ENCODE assay signal across 37 mouse cellular contexts in genomic region chr2:140898408-140898985, GRCm38 (mm10).
A peak's percentile ranks its signal among the peaks of the same experiment; 100 is the strongest.
DNase-seq lines count a peak whose midpoint lies in the region; ATAC-seq and TF ChIP-seq lines count a peak whose summit lies in the region.
"Had no signal": no experiment of that assay in that cellular context is flagged by ENCODE, and none has a peak within 500 bp of the region (broad histone marks: within the 10 kb centered on the region; RNA-seq: fewer than 3 reads in every experiment).

No protein-coding gene starts in this region.

- H3K27ac ChIP-seq in forebrain, embryonic 15.5 days (replicated peaks): 0 out of 2 replicates have a peak overlapping the region, but pooled peaks have one; percentile 16
- no peak overlapping the region for H3K27ac ChIP-seq in forebrain, postnatal 0 days (ENCODE audit: low read depth, low read length)
- H3K27ac ChIP-seq in midbrain, postnatal 0 days (ENCODE audit: low read depth, low read length): no peak overlapping the region
- no peak overlapping the region for H3K27ac ChIP-seq in midbrain, embryonic 16.5 days (ENCODE audit: low read length)
- H3K27ac ChIP-seq in intestine, postnatal 0 days (ENCODE audit: low read depth, low read length): no peak overlapping the region
- H3K27ac ChIP-seq: embryonic facial prominence, embryonic 13.5 days; heart, adult 2 months; hindbrain, embryonic 13.5 days; limb, embryonic 10.5 days; limb, embryonic 15.5 days; liver, embryonic 13.5 days; neural tube, embryonic 12.5 days; stomach, postnatal 0 days had no signal

- no peaks in the 10 kb centered on the region for H3K27me3 ChIP-seq in forebrain, embryonic 15.5 days
- no peaks in the 10 kb centered on the region for H3K27me3 ChIP-seq in forebrain, postnatal 0 days (ENCODE audit: insufficient read depth, low read length)
- no peaks in the 10 kb centered on the region for H3K27me3 ChIP-seq in midbrain, postnatal 0 days (ENCODE audit: insufficient read depth, low read length)
- no peaks in the 10 kb centered on the region for H3K27me3 ChIP-seq in midbrain, embryonic 16.5 days (ENCODE audit: control insufficient read depth, insufficient read depth, low read depth, low read length)
- H3K27me3 ChIP-seq in intestine, postnatal 0 days (replicated peaks; ENCODE audit: control insufficient read depth, insufficient read depth, low read length): no peaks in the 10 kb centered on the region
- H3K27me3 ChIP-seq: embryonic facial prominence, embryonic 13.5 days; heart, embryonic 12.5 days; hindbrain, embryonic 13.5 days; limb, embryonic 15.5 days; liver, embryonic 13.5 days; megakaryocyte, embryonic 14.5 days; neural tube, embryonic 12.5 days had no signal

- H3K4me2 ChIP-seq in forebrain, embryonic 15.5 days (replicated peaks): no peak overlapping the region
- H3K4me2 ChIP-seq in forebrain, postnatal 0 days (ENCODE audit: low read depth): no peak overlapping the region
- H3K4me2 ChIP-seq in midbrain, postnatal 0 days (ENCODE audit: low read depth, low read length, poor library complexity, severe bottlenecking): no peak overlapping the region
- H3K4me2 ChIP-seq in midbrain, embryonic 16.5 days (ENCODE audit: low read length): no peak overlapping the region
- no peak overlapping the region for H3K4me2 ChIP-seq in intestine, postnatal 0 days (replicated peaks; ENCODE audit: low read depth)
- H3K4me2 ChIP-seq: embryonic facial prominence, embryonic 13.5 days; heart, embryonic 12.5 days; hindbrain, embryonic 13.5 days; limb, embryonic 15.5 days; liver, embryonic 13.5 days; neural tube, embryonic 12.5 days had no signal

- no peaks in the 10 kb centered on the region for H3K36me3 ChIP-seq in forebrain, embryonic 15.5 days
- H3K36me3 ChIP-seq in forebrain, postnatal 0 days (ENCODE audit: insufficient read depth): no peaks in the 10 kb centered on the region
- no peaks in the 10 kb centered on the region for H3K36me3 ChIP-seq in midbrain, postnatal 0 days (ENCODE audit: insufficient read depth, low read length)
- no peaks in the 10 kb centered on the region for H3K36me3 ChIP-seq in midbrain, embryonic 16.5 days (ENCODE audit: control insufficient read depth, insufficient read depth, low read length)
- no peaks in the 10 kb centered on the region for H3K36me3 ChIP-seq in intestine, postnatal 0 days (ENCODE audit: control insufficient read depth, insufficient read depth)
- H3K36me3 ChIP-seq: embryonic facial prominence, embryonic 13.5 days; G1E; heart, embryonic 12.5 days; hindbrain, embryonic 13.5 days; limb, embryonic 10.5 days; limb, embryonic 15.5 days; liver, embryonic 13.5 days; neural tube, embryonic 12.5 days had no signal

- peaks cover 6% of the 10 kb centered on the region; the same call in 1 of the 2 replicates for H3K4me1 ChIP-seq in forebrain, embryonic 15.5 days
- no peaks in the 10 kb centered on the region for H3K4me1 ChIP-seq in forebrain, postnatal 0 days (ENCODE audit: insufficient read depth)
- H3K4me1 ChIP-seq in midbrain, postnatal 0 days (ENCODE audit: insufficient read depth, low read length): no peaks in the 10 kb centered on the region
- H3K4me1 ChIP-seq in midbrain, embryonic 16.5 days (ENCODE audit: control insufficient read depth, insufficient read depth, low read length): no peaks in the 10 kb centered on the region; the same call in 1 of the 2 replicates
- H3K4me1 ChIP-seq in intestine, postnatal 0 days (replicated peaks; ENCODE audit: control insufficient read depth, insufficient read depth, low read length): no peaks in the 10 kb centered on the region
- H3K4me1 ChIP-seq: embryonic facial prominence, embryonic 13.5 days; hindbrain, embryonic 13.5 days; limb, embryonic 10.5 days; limb, embryonic 15.5 days; liver, embryonic 13.5 days; megakaryocyte, embryonic 14.5 days; neural tube, embryonic 12.5 days had no signal

- peak; percentile 19 to 28 for DNase-seq in cerebellum, adult 18-20 months
- no peak for DNase-seq in cerebellum, adult 11 months
- no peak for DNase-seq in forebrain, postnatal 0 days
- DNase-seq in midbrain, postnatal 0 days (ENCODE audit: low spot score): peak; percentile 35
- no peak for DNase-seq in right cerebral cortex, adult 2 months (ENCODE audit: low spot score in 2 of 2)
- DNase-seq: adrenal gland, adult 8-10 months; embryo, embryonic 11 days; gastrocnemius, postnatal 25 days; heart, adult 2 months; heart, postnatal 4 days; kidney, adult 9 months; kidney, postnatal 14 days; layer of hippocampus, adult 9-11 months; liver, embryonic 13.5 days; lung, adult 18-20 months; lung, postnatal 4 days; midbrain, embryonic 14.5 days; right cerebral cortex, adult 18-20 months; right cerebral cortex, postnatal 4 days; thymus, adult 18-20 months; thymus, postnatal 36 days had no signal

- ATAC-seq in forebrain, embryonic 15.5 days (replicated peaks): peak; percentile 35; the same call in 1 of the 2 replicates
- no peak for ATAC-seq in forebrain, postnatal 0 days
- ATAC-seq in midbrain, postnatal 0 days (ENCODE audit: low FRiP score): no peak
- ATAC-seq in midbrain, embryonic 16.5 days: no peak
- ATAC-seq in intestine, postnatal 0 days: no peak
- ATAC-seq: inflammation-experienced regulatory T-cells, adult 6 months; lung, postnatal 0 days had no signal

- no peak overlapping the region for H3K9ac ChIP-seq in forebrain, embryonic 15.5 days (replicated peaks)
- no peak overlapping the region for H3K9ac ChIP-seq in forebrain, postnatal 0 days
- no peak overlapping the region for H3K9ac ChIP-seq in midbrain, postnatal 0 days (replicated peaks; ENCODE audit: low read length, poor library complexity, severe bottlenecking)
- H3K9ac ChIP-seq in midbrain, embryonic 16.5 days (ENCODE audit: low read depth, low read length): no peak overlapping the region
- H3K9ac ChIP-seq in intestine, postnatal 0 days (ENCODE audit: low read depth, low read length): no peak overlapping the region
- H3K9ac ChIP-seq: embryonic facial prominence, embryonic 13.5 days; heart, embryonic 12.5 days; hindbrain, embryonic 13.5 days; limb, embryonic 15.5 days; liver, embryonic 13.5 days; neural tube, embryonic 12.5 days had no signal

- H3K9me3 ChIP-seq in forebrain, embryonic 15.5 days: no peaks in the 10 kb centered on the region
- H3K9me3 ChIP-seq in forebrain, postnatal 0 days (ENCODE audit: low read length): no peaks in the 10 kb centered on the region
- no peaks in the 10 kb centered on the region for H3K9me3 ChIP-seq in midbrain, postnatal 0 days (ENCODE audit: low read length)
- H3K9me3 ChIP-seq in midbrain, embryonic 16.5 days (replicated peaks; ENCODE audit: control insufficient read depth, low read length, poor library complexity, severe bottlenecking): no peaks in the 10 kb centered on the region
- H3K9me3 ChIP-seq in intestine, postnatal 0 days (ENCODE audit: control insufficient read depth): no peaks in the 10 kb centered on the region
- H3K9me3 ChIP-seq: embryonic facial prominence, embryonic 13.5 days; G1E; heart, embryonic 12.5 days; hindbrain, embryonic 13.5 days; limb, embryonic 10.5 days; limb, embryonic 15.5 days; liver, embryonic 13.5 days; megakaryocyte, embryonic 14.5 days; neural tube, embryonic 12.5 days had no signal

- no peak for TF ChIP-seq CTCF in forebrain, postnatal 0 days (IDR thresholded peaks at IDR 0.05; ENCODE audit: low read depth)
- TF ChIP-seq CTCF in midbrain, postnatal 0 days (IDR thresholded peaks at IDR 0.05): no peak
- peak; percentile 41 for TF ChIP-seq CTCF in intestine, postnatal 0 days (IDR thresholded peaks at IDR 0.05; ENCODE audit: low read depth)

- WGBS in forebrain, embryonic 15.5 days: 45% methylated on average over 7 of the region's 7 CpGs
- WGBS in forebrain, postnatal 0 days: 49% methylated on average over 7 of the region's 7 CpGs
- WGBS in midbrain, postnatal 0 days: 69% methylated on average over 7 of the region's 7 CpGs
- 73% methylated on average over 7 of the region's 7 CpGs for WGBS in midbrain, embryonic 16.5 days
- 45% methylated on average over 7 of the region's 7 CpGs for WGBS in intestine, postnatal 0 days

- no peak overlapping the region for H3K4me3 ChIP-seq in forebrain, embryonic 15.5 days
- no peak overlapping the region for H3K4me3 ChIP-seq in forebrain, postnatal 0 days (ENCODE audit: low read depth, low read length)
- H3K4me3 ChIP-seq in midbrain, postnatal 0 days (ENCODE audit: low read depth, low read length): no peak overlapping the region
- H3K4me3 ChIP-seq in midbrain, embryonic 16.5 days (ENCODE audit: low read depth, low read length): no peak overlapping the region
- H3K4me3 ChIP-seq in intestine, postnatal 0 days (ENCODE audit: low read depth, low read length): no peak overlapping the region
- H3K4me3 ChIP-seq: embryonic facial prominence, embryonic 13.5 days; erythroblast, embryonic 14.5 days; heart, adult 2 months; heart, embryonic 12.5 days; hindbrain, embryonic 13.5 days; limb, embryonic 10.5 days; limb, embryonic 15.5 days; liver, embryonic 13.5 days; megakaryocyte, embryonic 14.5 days; myocyte; neural tube, embryonic 12.5 days had no signal

Comparison
In these comparisons a context has a peak if more than half of its experiments do, and no peak if none do; other contexts are left out.
1. DNase-seq: peak in cerebellum, adult 18-20 months (2 of 2) and midbrain, postnatal 0 days (single experiment); none in cerebellum, adult 11 months (single experiment), forebrain, postnatal 0 days (single experiment) and right cerebral cortex, adult 2 months (0 of 2).